Mouse (Mus musculus) spleen, adult 2 months (tissue): ENCODE measurements around the gene Bpi. TPM values are rescaled to one million over a fixed set of nuclear protein-coding genes. Genes with fewer than 3 reads are reported as not detected.

ENCODE experiments used
- DNase-seq, 2 experiments: peaks; one replicate each; pipeline versions ENCODE4 v3.0.0 to v3.0.0-alpha.2; 2012 to 2021; ENCODE audit warnings: low spot score in 2 of 2, low read depth in 1 of 2
- H3K27ac ChIP-seq: fragments of 200-500 bp; 2 replicates; pipeline ENCODE4 v1.5.1; 2012; ENCODE audit warnings: low read length, inconsistent platforms; ENCODE audit not compliant: insufficient read depth
- H3K27me3 ChIP-seq: fragments of 200-500 bp; 2 replicates; pipeline ENCODE4 v1.6.1; 2012; ENCODE audit warnings: mild to moderate bottlenecking, moderate library complexity, low read length, inconsistent platforms; ENCODE audit not compliant: control insufficient read depth, insufficient read depth
- H3K36me3 ChIP-seq: fragments of 200-500 bp; 2 replicates; pipeline ENCODE4 v1.6.1; 2012; ENCODE audit warnings: mild to moderate bottlenecking, low read length, inconsistent platforms; ENCODE audit not compliant: control insufficient read depth, insufficient read depth
- H3K4me1 ChIP-seq: fragments of 200-500 bp; 2 replicates; pipeline ENCODE4 v1.6.1; 2011; ENCODE audit warnings: inconsistent platforms; ENCODE audit not compliant: control insufficient read depth, insufficient read depth, insufficient read length
- H3K4me3 ChIP-seq: fragments of 200-500 bp; 2 replicates; pipeline ENCODE4 v1.5.1; 2011; ENCODE audit warnings: mild to moderate bottlenecking, inconsistent platforms; ENCODE audit not compliant: insufficient read depth, insufficient read length; ENCODE audit errors: extremely low read depth
- CTCF ChIP-seq: fragments of 200-500 bp; IDR thresholded peaks from 2 replicates; pipeline ENCODE4 v1.5.1; 2011; ENCODE audit warnings: mild to moderate bottlenecking, inconsistent platforms; ENCODE audit not compliant: insufficient read depth, insufficient read length, insufficient replicate concordance; ENCODE audit errors: extremely low read depth
- POLR2A ChIP-seq: fragments of 200-500 bp; IDR thresholded peaks from 2 replicates; pipeline ENCODE4 v1.6.1; 2011; ENCODE audit warnings: low read depth, low read length, inconsistent platforms
- WGBS: fragments of 180-500 bp; shearing (Covaris S2); methylation state at CpG from one replicate; pipeline ENCODE4 v1.1.7; 2018; 5-methylcytosine and 5-hydroxymethylcytosine counted together
- polyA plus RNA-seq: library from polyadenylated mRNA; depleted of rRNA; stranded (reverse); fragments of >200 nt; gene quantifications from 2 replicates; pipeline ENCODE4 v1.2.3, GENCODE M21; 2012; rRNA removed

Bpi gene
- 0.07 TPM in 1 of 2 replicates, not detected in the other for polyA plus RNA-seq

- 10% methylated on average over 18 of the region's 18 CpGs for WGBS
- H3K27ac ChIP-seq: no peak within 1 kb of the TSS
- peak in 1 of 2 experiments; percentile 22 for DNase-seq
Measured at GRCm38 (mm10) chr2:158258005-158258418, at the start of gene Bpi. Gene Bpi, plus strand, starts transcription at chr2:158258094.

GRCm38 (mm10) chr2:158209776-158210175 is 48.1 kb upstream of the Bpi start:
- Histone ChIP-seq H3K27ac (no peak overlapping the region), H3K4me1 (no peaks in the 10 kb centered on the region), H3K4me3 (no peak overlapping the region), H3K36me3 (no peaks in the 10 kb centered on the region), H3K27me3 (no peaks in the 10 kb centered on the region; the same call in 1 of the 2 replicates)
- WGBS: 43% methylated on average over 9 of the region's 9 CpGs
- no peak for TF ChIP-seq POLR2A
- no peak for DNase-seq

More at GRCm38 (mm10) chr2:158258005-158258418, at the start of gene Bpi:
- H3K4me3 ChIP-seq: no peak within 1 kb of the TSS
- H3K4me1 ChIP-seq: peaks cover 3% of the 10 kb centered on the region; the same call in 1 of the 2 replicates
- TF ChIP-seq CTCF (no peak), POLR2A (no peak)
- H3K27me3 ChIP-seq: no peaks in the 10 kb centered on the region; the same call in 1 of the 2 replicates
- no peaks in the 10 kb centered on the region for H3K36me3 ChIP-seq

- no peaks in the 10 kb centered on the region; the same call in 1 of the 2 replicates for H3K27me3 ChIP-seq
- H3K27ac ChIP-seq: no peak overlapping the region
- H3K4me3 ChIP-seq: no peak overlapping the region
- WGBS: 43% methylated on average over 4 of the region's 4 CpGs
- no peaks in the 10 kb centered on the region for H3K36me3 ChIP-seq
- no peak for TF ChIP-seq CTCF
- TF ChIP-seq POLR2A: no peak
- no peaks in the 10 kb centered on the region for H3K4me1 ChIP-seq
- peak in 1 of 2 experiments; percentile 31 for DNase-seq
Measured at GRCm38 (mm10) chr2:158210503-158210902, 47.4 kb upstream of the Bpi start.

- no peak overlapping the region for H3K4me3 ChIP-seq
- H3K27ac ChIP-seq: no peak overlapping the region
- DNase-seq: no peak
- no peak for TF ChIP-seq POLR2A
- TF ChIP-seq CTCF: no peak
- no peaks in the 10 kb centered on the region for H3K4me1 ChIP-seq
- WGBS: 70% methylated on average over 10 of the region's 10 CpGs
- H3K27me3 ChIP-seq: no peaks in the 10 kb centered on the region; the same call in 1 of the 2 replicates
- H3K36me3 ChIP-seq: no peaks in the 10 kb centered on the region
Measured at GRCm38 (mm10) chr2:158210958-158211357, 46.9 kb upstream of the Bpi start.

- no peaks in the 10 kb centered on the region for H3K4me1 ChIP-seq
- no peak for TF ChIP-seq POLR2A
- no peak for TF ChIP-seq CTCF
- H3K27me3 ChIP-seq: no peaks in the 10 kb centered on the region; the same call in 1 of the 2 replicates
- no peaks in the 10 kb centered on the region for H3K36me3 ChIP-seq
- no peak for DNase-seq
- no peak overlapping the region for H3K4me3 ChIP-seq
- no peak overlapping the region for H3K27ac ChIP-seq
- 83% methylated on average over 4 of the region's 4 CpGs for WGBS
Measured at GRCm38 (mm10) chr2:158211764-158212471, 46.0 kb upstream of the Bpi start.

GRCm38 (mm10) chr2:158215283-158216117 is 42.4 kb upstream of the Bpi start:
- DNase-seq: no peak
- TF ChIP-seq CTCF (no peak), POLR2A (no peak)

More at GRCm38 (mm10) chr2:158215283-158216117, 42.4 kb upstream of the Bpi start:
- Histone ChIP-seq H3K27me3 (no peaks in the 10 kb centered on the region), H3K4me3 (no peak overlapping the region), H3K27ac (no peak overlapping the region), H3K4me1 (no peaks in the 10 kb centered on the region), H3K36me3 (no peaks in the 10 kb centered on the region)
- WGBS: 79% methylated on average over 9 of the region's 9 CpGs
